Mouse (Mus musculus): Measurements from ENCODE around the gene Adtrp. TPM values are rescaled to one million over a fixed set of nuclear protein-coding genes. Genes with fewer than 3 reads are reported as not detected.

The Adtrp gene
- polyA plus RNA-seq, 1 experiment: not detected

DNA sequence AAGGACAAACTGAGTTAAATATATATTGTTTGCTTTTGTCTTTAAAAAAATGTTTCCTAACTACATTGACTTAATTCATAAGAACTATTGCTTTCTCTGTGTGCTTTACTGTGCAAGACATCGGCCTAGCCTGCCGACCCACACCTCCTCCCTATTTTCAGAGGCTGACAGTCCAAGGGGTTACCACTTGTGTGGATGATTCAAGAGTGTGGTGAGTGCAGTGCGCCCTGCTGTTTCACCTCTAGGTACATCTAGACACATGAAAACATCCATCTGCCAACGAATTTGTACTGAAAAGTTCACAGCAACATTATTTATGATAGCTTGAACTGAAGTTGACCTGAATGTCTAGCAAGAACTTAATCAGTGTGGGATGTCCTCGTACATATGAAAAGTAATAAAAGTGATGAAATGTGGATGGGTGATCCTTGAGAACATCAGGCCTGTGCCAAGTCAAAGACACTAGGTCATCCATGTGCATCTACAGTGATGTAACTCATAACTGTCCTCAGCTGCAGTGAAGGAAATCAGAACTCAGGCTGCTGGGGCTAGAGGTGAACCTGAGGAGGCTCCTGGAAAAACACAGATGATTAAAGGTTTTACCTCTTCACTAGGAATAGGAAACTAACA lies 106.9 kb downstream of the Adtrp start:
- no peaks in the 10 kb centered on the region for H3K36me3 ChIP-seq (ENCODE audit: control insufficient read depth)
- no peaks in the 10 kb centered on the region for H3K9me3 ChIP-seq (ENCODE audit: control insufficient read depth, low read length)
- H3K4me1 ChIP-seq (ENCODE audit: control insufficient read depth): no peaks in the 10 kb centered on the region
- TF ChIP-seq GATA1 (IDR thresholded peaks at IDR 0.05; ENCODE audit: low read length) (no peak), TAL1 (IDR thresholded peaks at IDR 0.05; ENCODE audit: low read length) (no peak)
- H3K4me3 ChIP-seq (replicated peaks): no peak overlapping the region
- no peaks in the 10 kb centered on the region for H3K27me3 ChIP-seq (ENCODE audit: control insufficient read depth)

DNA sequence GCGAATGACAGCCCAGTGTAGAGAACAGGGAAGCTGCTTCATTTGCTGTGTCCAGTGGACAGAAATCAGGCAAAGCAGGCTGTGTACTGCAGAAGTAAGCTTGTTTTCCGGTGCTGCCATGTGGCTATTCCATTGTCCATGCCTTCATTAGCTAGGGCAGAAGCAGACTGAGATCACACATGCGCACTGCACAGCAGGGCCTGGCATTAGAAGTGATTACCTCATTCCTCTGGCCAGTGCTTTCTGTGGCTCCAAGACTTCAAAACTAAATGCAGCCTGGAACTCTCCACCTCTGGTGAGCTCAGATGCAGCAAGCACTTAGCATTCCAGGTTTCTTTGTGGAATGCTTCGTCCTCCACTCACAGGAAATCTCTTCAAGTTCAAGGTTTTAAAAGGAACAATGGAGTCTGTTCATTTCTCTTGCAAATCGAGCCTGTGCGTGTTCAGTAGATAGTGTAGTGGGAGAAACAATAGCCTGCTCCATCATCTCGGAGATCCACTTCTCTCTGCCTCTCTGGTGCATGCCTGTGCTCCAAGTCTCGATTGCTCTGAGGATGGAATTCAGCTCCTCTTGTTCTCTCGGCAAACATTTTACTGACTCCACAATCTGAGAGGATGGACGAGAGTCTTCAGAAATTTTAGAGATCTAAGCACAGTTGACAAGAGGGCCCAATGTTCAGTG lies 109.7 kb downstream of the Adtrp start:
- H3K4me1 ChIP-seq (ENCODE audit: control insufficient read depth): no peaks in the 10 kb centered on the region
- no peaks in the 10 kb centered on the region for H3K36me3 ChIP-seq (ENCODE audit: control insufficient read depth)
- TF ChIP-seq TAL1 (IDR thresholded peaks at IDR 0.05; ENCODE audit: low read length) (no peak), GATA1 (IDR thresholded peaks at IDR 0.05; ENCODE audit: low read length) (no peak)
- no peak overlapping the region for H3K4me3 ChIP-seq (replicated peaks)
- no peaks in the 10 kb centered on the region for H3K27me3 ChIP-seq (ENCODE audit: control insufficient read depth)
- H3K9me3 ChIP-seq (ENCODE audit: control insufficient read depth, low read length): no peaks in the 10 kb centered on the region

DNA sequence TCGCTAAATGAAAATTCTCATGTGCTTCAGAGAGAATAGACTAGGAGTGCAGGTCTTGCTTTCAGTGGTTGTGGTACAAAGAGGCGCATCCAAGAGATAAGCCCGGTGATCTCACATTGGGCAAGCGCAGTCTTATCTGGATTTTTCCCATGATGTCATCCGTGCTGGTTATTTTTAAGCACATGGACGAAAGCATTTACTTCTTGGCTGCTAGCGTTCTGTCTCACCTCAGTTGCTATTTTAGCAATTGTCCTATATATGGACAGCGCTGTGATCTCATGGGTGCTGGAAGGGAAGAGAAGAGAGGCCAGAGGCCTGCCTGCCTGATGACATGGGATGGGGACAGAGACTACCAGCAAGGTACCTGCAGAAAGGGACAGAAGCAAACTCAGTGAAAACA lies 117.8 kb downstream of the Adtrp start:
- no peaks in the 10 kb centered on the region for H3K27me3 ChIP-seq (ENCODE audit: control insufficient read depth)
- H3K4me1 ChIP-seq (ENCODE audit: control insufficient read depth): no peaks in the 10 kb centered on the region; the same call in 1 of the 2 replicates
- no peaks in the 10 kb centered on the region for H3K36me3 ChIP-seq (ENCODE audit: control insufficient read depth)
- no peak overlapping the region for H3K4me3 ChIP-seq (replicated peaks)
- no peaks in the 10 kb centered on the region for H3K9me3 ChIP-seq (ENCODE audit: control insufficient read depth, low read length)
- TF ChIP-seq TAL1 (IDR thresholded peaks at IDR 0.05; ENCODE audit: low read length) (no peak), GATA1 (IDR thresholded peaks at IDR 0.05; ENCODE audit: low read length) (no peak)

DNA sequence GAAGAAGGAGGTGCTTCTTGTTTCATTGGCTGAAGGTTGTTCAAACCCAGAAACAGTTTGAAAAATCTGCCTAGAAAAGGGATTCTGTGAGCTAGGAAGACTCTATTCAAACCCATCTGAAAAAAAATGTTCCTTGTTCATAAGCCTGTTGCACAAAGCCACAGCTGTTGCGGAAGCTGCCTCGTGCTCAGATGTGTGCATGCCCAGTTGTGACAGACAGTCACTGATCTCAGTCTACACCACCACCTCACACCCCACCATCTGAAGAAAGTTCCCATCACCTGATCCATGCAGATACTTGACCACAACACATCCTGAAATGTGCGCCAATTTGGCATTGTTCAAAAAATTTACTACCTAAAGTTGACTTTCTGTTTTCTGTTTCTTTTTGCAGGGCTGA lies 119.7 kb downstream of the Adtrp start:
- H3K36me3 ChIP-seq (ENCODE audit: control insufficient read depth): no peaks in the 10 kb centered on the region
- no peak for TF ChIP-seq GATA1 (IDR thresholded peaks at IDR 0.05; ENCODE audit: low read length)
- TF ChIP-seq TAL1 (IDR thresholded peaks at IDR 0.05; ENCODE audit: low read length): no peak
- H3K9me3 ChIP-seq (ENCODE audit: control insufficient read depth, low read length): no peaks in the 10 kb centered on the region
- H3K4me3 ChIP-seq (replicated peaks): no peak overlapping the region
- H3K27me3 ChIP-seq (ENCODE audit: control insufficient read depth): no peaks in the 10 kb centered on the region
- no peaks in the 10 kb centered on the region; the same call in 1 of the 2 replicates for H3K4me1 ChIP-seq (ENCODE audit: control insufficient read depth)

DNA sequence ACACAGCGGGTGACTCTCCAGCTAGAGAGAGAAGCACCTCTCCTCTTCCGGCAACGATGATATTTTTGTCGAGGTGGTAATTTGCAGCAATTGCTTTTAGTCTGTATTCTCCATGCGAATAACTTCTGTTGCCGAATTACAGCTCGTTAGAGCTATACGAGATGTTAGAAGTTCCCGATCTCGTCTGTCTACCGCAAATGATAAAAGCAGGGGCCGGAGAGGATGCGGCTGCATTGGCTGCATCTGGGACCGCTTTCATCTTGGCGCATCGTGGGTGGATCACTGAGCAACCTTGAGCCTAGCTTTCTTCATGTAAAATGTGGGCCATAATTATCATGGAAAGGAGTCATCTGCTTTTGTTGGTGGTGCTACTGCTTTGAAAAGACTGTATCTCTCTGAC lies 128.2 kb downstream of the Adtrp start:
- Histone ChIP-seq H3K4me3 (replicated peaks) (no peak overlapping the region), H3K36me3 (ENCODE audit: control insufficient read depth) (no peaks in the 10 kb centered on the region), H3K4me1 (ENCODE audit: control insufficient read depth) (no peaks in the 10 kb centered on the region), H3K9me3 (ENCODE audit: control insufficient read depth, low read length) (no peaks in the 10 kb centered on the region), H3K27me3 (ENCODE audit: control insufficient read depth) (no peaks in the 10 kb centered on the region)
- TF ChIP-seq TAL1 (IDR thresholded peaks at IDR 0.05; ENCODE audit: low read length) (no peak), GATA1 (IDR thresholded peaks at IDR 0.05; ENCODE audit: low read length) (no peak)

DNA sequence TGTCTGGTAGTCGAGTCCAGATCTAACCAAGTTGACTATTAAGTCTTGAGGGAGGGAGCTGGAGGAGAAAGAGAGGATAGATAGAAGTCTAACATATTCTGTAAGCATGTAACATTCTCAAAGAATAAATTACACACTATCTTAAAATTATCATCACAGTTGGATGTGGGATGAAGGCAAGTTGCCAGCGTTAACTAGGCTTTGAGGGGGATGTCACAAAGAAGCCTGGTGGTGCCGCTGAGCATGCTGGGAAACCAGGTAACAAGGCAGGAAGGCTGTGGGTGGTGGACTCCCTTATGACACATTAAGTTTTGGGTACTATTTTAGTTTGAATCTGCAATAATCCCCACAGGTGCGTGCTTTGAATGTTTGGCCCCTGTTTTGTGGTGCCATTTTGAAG lies 129.4 kb downstream of the Adtrp start:
- Histone ChIP-seq H3K4me1 (ENCODE audit: control insufficient read depth) (no peaks in the 10 kb centered on the region), H3K4me3 (replicated peaks) (no peak overlapping the region), H3K36me3 (ENCODE audit: control insufficient read depth) (no peaks in the 10 kb centered on the region), H3K27me3 (ENCODE audit: control insufficient read depth) (no peaks in the 10 kb centered on the region), H3K9me3 (ENCODE audit: control insufficient read depth, low read length) (no peaks in the 10 kb centered on the region)
- TF ChIP-seq GATA1 (IDR thresholded peaks at IDR 0.05; ENCODE audit: low read length) (no peak), TAL1 (IDR thresholded peaks at IDR 0.05; ENCODE audit: low read length) (no peak)

Other genes with a start within 250 kb of the Adtrp start
- 0.02 and 0.10 TPM in 2 replicates for gene Tmem170b, start 241.8 kb downstream of the Adtrp start, polyA plus RNA-seq (2012)
- gene Hivep1, start 204.3 kb upstream of the Adtrp start, polyA plus RNA-seq (2012): 1.6 and 2.5 TPM in 2 replicates

All from erythroblast, embryonic 14.5 days (primary cell).